Mouse (Mus musculus): Measurements from ENCODE around the gene Tmem132c.

- TF ChIP-seq TCF12 (IDR thresholded peaks at IDR 0.05; ENCODE audit: insufficient read depth, poor library complexity, severe bottlenecking) (no peak), POLR2AphosphoS2 (IDR thresholded peaks at IDR 0.05; ENCODE audit: insufficient read length, low read depth) (no peak), USF1 (IDR thresholded peaks at IDR 0.05; ENCODE audit: low read depth) (no peak), POLR2A (IDR thresholded peaks at IDR 0.05; ENCODE audit: insufficient read length, low read depth) (no peak), MAX (IDR thresholded peaks at IDR 0.05; ENCODE audit: low read depth) (no peak)
These were observed 13.5 kb upstream of the Tmem132c start for GRCm38 (mm10) chr5:127227929-127228595.

All from myocyte (in vitro differentiated cells).